Mouse (Mus musculus) bone marrow, adult 2 months (tissue): ENCODE results near the gene BC003965. TPM values are rescaled to one million over a fixed set of nuclear protein-coding genes. Genes with fewer than 3 reads are reported as not detected.

Experiments used
- H3K27ac ChIP-seq: fragments of 200-500 bp; 2 replicates; pipeline ENCODE4 v1.5.1; 2012; ENCODE audit warnings: low read depth, mild to moderate bottlenecking, control low read depth, inconsistent platforms, low read length; ENCODE audit not compliant: control insufficient read depth, poor library complexity, insufficient read depth
- H3K4me1 ChIP-seq: fragments of 200-500 bp; 2 replicates; pipeline ENCODE4 v1.6.1; 2011; ENCODE audit warnings: low read length; ENCODE audit not compliant: control insufficient read depth, insufficient read depth
- H3K4me3 ChIP-seq: fragments of 200-500 bp; replicated peaks from 2 replicates; pipeline ENCODE3; 2011; ENCODE audit warnings: mild to moderate bottlenecking, low read depth, low read length, control low read depth; ENCODE audit not compliant: control insufficient read depth
- CTCF ChIP-seq: fragments of 200-500 bp; IDR thresholded peaks from 2 replicates; pipeline ENCODE4 v1.5.1; 2011; ENCODE audit warnings: low read length, control low read depth; ENCODE audit not compliant: control insufficient read depth, insufficient read depth
- POLR2A ChIP-seq: fragments of 200-500 bp; IDR thresholded peaks from 2 replicates; pipeline ENCODE4 v1.6.1; 2011; ENCODE audit warnings: low read depth, mild to moderate bottlenecking, control low read depth, low read length, borderline replicate concordance; ENCODE audit not compliant: control insufficient read depth
- WGBS: fragments of 180-500 bp; shearing (Covaris S2); methylation state at CpG from one replicate; pipeline ENCODE4 v1.1.7; 2018; 5-methylcytosine and 5-hydroxymethylcytosine counted together
- polyA plus RNA-seq: library from polyadenylated mRNA; stranded (reverse); fragments of >200 nt; gene quantifications from 2 replicates; pipeline ENCODE4 v1.2.4, GENCODE M21; 2011; ENCODE audit warnings: low replicate concordance; ENCODE audit not compliant: missing spikeins, insufficient read depth, insufficient read length

The BC003965 gene
- polyA plus RNA-seq, 1 experiment, result 19.4 TPM

DNA sequence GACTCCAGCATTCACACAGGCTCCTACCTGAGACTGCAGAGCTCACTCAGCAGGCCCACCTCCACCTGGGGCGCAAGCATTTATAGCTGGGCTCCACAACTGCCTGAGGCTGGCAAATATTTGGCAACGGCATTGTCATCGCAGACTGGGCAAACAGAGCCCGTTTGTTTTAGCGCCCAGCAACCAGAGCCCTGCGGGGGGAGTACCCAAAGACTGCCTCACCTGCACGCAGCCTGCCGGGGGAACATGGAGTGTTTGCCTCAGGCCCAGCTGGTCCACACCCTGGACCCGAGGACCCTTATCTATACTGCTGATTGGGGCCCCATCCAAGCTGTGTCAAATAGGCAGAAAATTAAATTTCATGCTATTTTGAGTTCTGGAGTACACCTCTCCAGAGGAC, 8.9 kb upstream of the BC003965 start, which contains the start of gene Gm38655:
TSS of gene Gm38655 (minus strand) at position 61 of the 400 bp plus-strand sequence.
- 65% methylated on average over 9 of the region's 9 CpGs for WGBS
- no peaks in the 10 kb centered on the region for H3K4me1 ChIP-seq
- H3K4me3 ChIP-seq, result no peak within 1 kb of the TSS
- no peak for TF ChIP-seq CTCF
- no peak for TF ChIP-seq POLR2A
- no peak within 1 kb of the TSS for H3K27ac ChIP-seq

DNA sequence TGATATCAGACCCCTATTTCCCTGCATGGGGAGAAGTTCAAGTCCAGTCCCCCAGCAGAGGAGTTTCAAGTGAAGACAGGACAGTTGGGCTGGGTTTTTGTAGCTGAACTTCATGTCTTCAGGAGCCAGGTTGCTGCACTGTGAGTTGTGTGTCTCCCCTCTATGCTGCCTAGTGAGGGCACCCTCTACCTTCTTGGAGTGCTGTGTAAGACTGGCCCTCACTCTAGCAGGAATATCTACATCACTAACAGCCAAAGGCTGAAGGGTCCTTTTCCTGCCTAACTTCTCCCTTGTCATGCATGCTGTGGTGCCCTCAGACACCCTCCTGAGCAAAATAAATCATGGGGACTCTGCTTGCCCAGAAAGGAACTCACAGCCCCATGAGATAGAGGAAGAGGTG, 1.1 kb upstream of the BC003965 start:
- Histone ChIP-seq H3K4me1 (peaks cover 3% of the 10 kb centered on the region), H3K27ac (no peak overlapping the region), H3K4me3 (no peak overlapping the region)
- TF ChIP-seq POLR2A (no peak), CTCF (peak; percentile 26; the same call in 1 of the 2 replicates)

DNA sequence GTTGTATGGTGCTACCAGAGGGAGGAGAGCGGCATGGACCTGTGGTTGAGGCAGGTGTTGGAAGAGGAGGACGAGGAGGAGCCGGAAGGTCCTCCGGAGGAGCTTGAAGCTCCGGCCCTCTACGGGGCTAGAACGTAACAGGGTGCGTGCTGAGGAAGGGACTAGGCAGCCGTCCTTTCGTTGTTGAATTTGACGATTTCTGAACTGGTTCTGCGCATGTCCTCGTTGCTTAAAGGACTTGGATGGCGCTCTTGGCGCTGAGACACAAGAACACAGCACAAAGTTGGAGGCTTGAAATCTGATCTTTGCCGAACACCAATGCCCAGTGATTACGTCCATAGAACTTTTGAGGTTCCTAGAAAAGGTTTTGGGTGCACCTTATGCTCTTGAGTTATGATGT, 607 bp downstream of the BC003965 start:
- TF ChIP-seq POLR2A (no peak), CTCF (no peak)

DNA sequence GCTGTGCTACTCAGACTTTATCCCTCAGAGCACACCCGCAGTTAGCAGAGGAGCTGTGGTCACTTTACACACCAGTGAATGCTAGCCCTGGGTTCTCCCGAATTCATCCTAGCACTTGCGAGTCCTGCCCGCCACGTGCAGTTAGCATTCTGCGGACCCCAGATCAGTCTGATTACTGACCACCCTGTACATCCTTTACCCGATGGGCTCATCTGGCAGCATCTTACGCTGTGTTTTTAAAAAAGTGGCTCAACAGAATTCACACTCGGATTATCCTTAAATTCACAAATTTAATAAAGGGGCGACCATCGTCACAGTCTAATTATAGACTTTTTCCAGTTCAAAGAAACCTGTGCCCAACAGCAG, 3.4 kb downstream of the BC003965 start:
- TF ChIP-seq CTCF (no peak), POLR2A (no peak)
- WGBS, result 20% methylated on average over 11 of the region's 11 CpGs
- no peak overlapping the region for H3K27ac ChIP-seq
- peak overlapping the region; percentile 80 for H3K4me3 ChIP-seq
- H3K4me1 ChIP-seq, result peaks cover 3% of the 10 kb centered on the region

More for the DNA sequence above, 607 bp downstream of the BC003965 start:
- H3K4me3 ChIP-seq, result peak overlapping the region; percentile 75
- peaks cover 3% of the 10 kb centered on the region for H3K4me1 ChIP-seq
- WGBS, result 7% methylated on average over 17 of the region's 17 CpGs
- no peak overlapping the region for H3K27ac ChIP-seq

DNA sequence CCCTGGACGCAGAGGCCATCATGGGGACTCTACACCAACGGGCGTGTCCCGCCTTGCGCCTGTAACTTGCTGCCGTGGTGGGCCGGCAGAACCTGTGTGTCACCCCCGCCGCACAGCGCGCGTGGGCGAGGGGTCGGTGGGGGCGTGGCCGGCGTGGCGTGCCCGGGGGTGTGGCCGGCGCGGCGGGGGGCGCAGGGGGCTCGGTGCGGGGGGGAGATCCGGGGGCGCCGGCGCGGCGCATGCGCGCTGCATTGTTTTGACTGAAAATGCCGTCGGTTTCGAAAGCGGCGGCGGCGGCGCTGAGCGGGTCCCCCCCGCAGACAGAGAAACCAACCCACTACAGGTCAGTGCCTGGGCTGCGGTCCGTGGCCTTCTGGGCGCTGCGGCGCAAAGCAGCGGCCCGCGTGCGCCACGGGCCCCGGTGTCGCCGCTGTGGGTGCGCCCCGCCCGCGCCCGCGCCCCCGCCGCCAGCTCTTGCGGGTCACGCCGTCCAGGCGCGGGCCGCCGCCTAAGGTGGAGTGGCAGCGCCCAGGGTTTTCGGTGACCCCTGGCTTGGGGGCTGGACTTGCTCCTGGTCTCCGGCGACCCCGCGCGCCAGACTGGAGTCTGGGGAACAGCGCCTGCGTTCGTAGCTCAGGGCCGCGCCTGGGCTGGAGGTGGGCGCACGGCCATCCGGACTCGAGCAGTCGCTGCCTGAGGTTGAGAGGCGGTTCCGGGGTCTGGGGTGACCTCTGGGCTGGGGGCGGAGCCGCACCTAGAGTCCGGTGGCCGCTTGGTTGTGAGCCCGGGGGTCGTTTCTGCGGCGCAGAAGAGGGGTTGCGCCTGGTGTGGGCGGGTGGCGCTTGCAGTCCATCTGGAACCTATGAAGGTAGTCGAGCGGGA, 4.0 kb downstream of the BC003965 start, which contains the start of gene Unkl:
TSS of gene Unkl (plus strand) at position 248 of the 882 bp plus-strand sequence.
- Histone ChIP-seq H3K4me1 (peaks cover 3% of the 10 kb centered on the region), H3K27ac (peak within 1 kb of the TSS; percentile 73; the same call in 1 of the 2 replicates), H3K4me3 (peak within 1 kb of the TSS; percentile 80)
- WGBS, result under 1% methylated on average over 104 of the region's 104 CpGs
- no peak for TF ChIP-seq CTCF
- peak; percentile 20; the same call in 1 of the 2 replicates for TF ChIP-seq POLR2A

DNA sequence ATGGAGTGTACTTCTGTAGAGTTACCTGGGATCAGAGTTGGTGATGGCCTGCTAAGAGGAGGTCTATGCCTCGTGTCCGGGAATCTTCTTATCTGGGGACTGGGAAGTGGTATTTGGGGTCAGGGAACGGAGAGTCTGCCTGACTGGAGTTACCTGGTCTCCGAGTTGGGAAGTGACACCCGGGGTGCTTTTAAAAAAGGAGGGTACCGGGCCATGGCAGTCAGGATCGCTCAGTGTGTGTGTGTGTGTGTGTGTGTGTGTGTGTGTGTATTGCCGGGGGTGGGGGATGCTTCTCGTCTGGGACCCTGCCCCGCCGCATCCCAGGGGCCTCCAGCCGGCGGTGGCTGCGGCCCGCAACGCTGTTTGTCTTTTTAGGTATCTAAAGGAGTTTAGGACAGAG, 4.7 kb downstream of the BC003965 start:
- TF ChIP-seq CTCF (no peak), POLR2A (no peak)
- Histone ChIP-seq H3K4me1 (peaks cover 3% of the 10 kb centered on the region), H3K4me3 (peak overlapping the region; percentile 80), H3K27ac (no peak overlapping the region)
- WGBS, result 6% methylated on average over 13 of the region's 16 CpGs

DNA sequence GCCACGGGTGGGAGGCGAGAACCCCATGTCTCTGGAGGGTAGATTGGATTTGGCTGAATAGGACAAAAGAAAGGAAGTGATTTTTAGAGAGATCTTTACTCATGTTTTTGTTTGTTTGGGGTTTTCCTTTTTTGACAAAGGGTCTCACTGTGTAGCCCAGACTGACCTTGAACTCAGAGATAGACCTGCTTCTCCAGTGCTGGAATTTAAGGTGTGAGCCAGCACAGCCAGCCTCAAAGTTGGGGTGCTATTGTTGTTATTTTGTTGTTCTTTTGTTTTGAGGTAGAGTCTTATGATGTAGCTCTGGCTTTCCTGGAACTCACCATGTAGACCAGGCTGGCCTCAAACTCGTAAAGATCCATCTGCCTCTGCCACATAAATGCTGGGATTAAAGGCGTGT, 18.0 kb downstream of the BC003965 start:
- H3K27ac ChIP-seq, result no peak overlapping the region
- no peak for TF ChIP-seq CTCF
- TF ChIP-seq POLR2A, result no peak
- WGBS, result 82% methylated on average over 4 of the region's 4 CpGs
- H3K4me1 ChIP-seq, result no peaks in the 10 kb centered on the region
- H3K4me3 ChIP-seq, result no peak overlapping the region

DNA sequence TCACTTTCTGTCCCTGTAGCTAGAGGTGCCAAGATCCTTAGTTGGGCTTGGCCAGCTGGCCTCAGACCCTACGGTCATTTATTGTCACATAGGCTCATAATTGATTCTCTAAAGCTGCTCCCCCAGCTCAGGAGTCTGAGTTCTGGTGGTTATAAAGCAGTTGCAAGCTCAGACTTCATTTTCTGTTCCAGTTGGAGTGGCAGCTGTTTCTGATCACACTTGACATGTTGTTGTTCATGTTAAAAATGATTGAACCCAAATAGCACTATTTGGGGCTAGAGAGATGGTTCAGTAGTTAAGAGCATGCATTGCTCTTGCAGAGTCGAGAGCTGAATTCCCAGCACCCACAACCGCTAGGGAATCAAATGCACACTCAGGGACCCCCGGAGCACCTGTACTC, 25.7 kb downstream of the BC003965 start:
- Histone ChIP-seq H3K27ac (no peak overlapping the region), H3K4me1 (no peaks in the 10 kb centered on the region), H3K4me3 (no peak overlapping the region)
- 83% methylated on average over 4 of the region's 4 CpGs for WGBS
- no peak for TF ChIP-seq CTCF
- no peak for TF ChIP-seq POLR2A
